Mouse (Mus musculus): ENCODE results near the gene Ankrd34b.

The Ankrd34b gene

GRCm38 (mm10) chr13:92483852-92484463 lies 58.3 kb downstream of the Ankrd34b start, which contains the start of gene Fam151b:
Gene Fam151b, minus strand, starts transcription at chr13:92484015.
- in situ Hi-C loops (cut with MboI; ENCODE audit: low pct_unique_long_range_greater_than_20kb in 1 of 2, low sequenced_read_pairs in 2 of 2, unreplicated experiment in 1 of 2), result no loop called here

GRCm38 (mm10) chr13:92490817-92491216 lies 65.1 kb downstream of the Ankrd34b start:
- in situ Hi-C loops (cut with MboI; ENCODE audit: low pct_unique_long_range_greater_than_20kb in 1 of 2, low sequenced_read_pairs in 2 of 2, unreplicated experiment in 1 of 2), result no loop called here
